Mouse (Mus musculus) R1 (cell line): ENCODE measurements at regions not wholly inside any gene's neighbourhood (a gene's known extent, or its start where the extent isn't known, plus 50 kb on each side); places are given as distances from the start of the nearest gene placed in this dataset.

ENCODE experiments used
- DNase-seq: peaks from one replicate; pipeline ENCODE4 v3.0.0-alpha.2; 2018; ENCODE audit warnings: low read depth, low spot score

GRCm38 (mm10) chr4:100616161-100616915, 137.7 kb downstream of the Ube2u start:
- no peak for DNase-seq

- no peak for DNase-seq
Observed at GRCm38 (mm10) chr4:100616916-100617488, 138.4 kb downstream of the Ube2u start.

GRCm38 (mm10) chr4:100624656-100625055, 146.0 kb downstream of the Ube2u start:
- DNase-seq = no peak

- DNase-seq = no peak
Observed at GRCm38 (mm10) chr4:100626551-100626950, 147.9 kb downstream of the Ube2u start.

- no peak for DNase-seq
Observed at GRCm38 (mm10) chr4:100634388-100634787, 142.1 kb upstream of the Cachd1 start.

- DNase-seq = no peak
Observed at GRCm38 (mm10) chr4:100637597-100637996, 138.9 kb upstream of the Cachd1 start.

GRCm38 (mm10) chr4:100661154-100661553, 115.3 kb upstream of the Cachd1 start:
- DNase-seq = no peak

GRCm38 (mm10) chr4:100664619-100665264, 111.7 kb upstream of the Cachd1 start:
- DNase-seq = no peak

- DNase-seq = no peak
Observed at GRCm38 (mm10) chr4:100670553-100670952, 105.9 kb upstream of the Cachd1 start.

- no peak for DNase-seq
Observed at GRCm38 (mm10) chr4:100674916-100675315, 101.6 kb upstream of the Cachd1 start.

GRCm38 (mm10) chr4:100683757-100684156, 92.7 kb upstream of the Cachd1 start:
- DNase-seq = no peak

GRCm38 (mm10) chr4:100700002-100700401, 76.5 kb upstream of the Cachd1 start:
- DNase-seq = no peak

GRCm38 (mm10) chr4:100700418-100700817, 76.1 kb upstream of the Cachd1 start:
- no peak for DNase-seq

- no peak for DNase-seq
Observed at GRCm38 (mm10) chr4:100705960-100706359, 70.5 kb upstream of the Cachd1 start.

GRCm38 (mm10) chr4:100707125-100707524, 69.3 kb upstream of the Cachd1 start:
- no peak for DNase-seq

GRCm38 (mm10) chr4:100708247-100708646, 68.2 kb upstream of the Cachd1 start:
- DNase-seq = no peak

- DNase-seq = no peak
Observed at GRCm38 (mm10) chr4:100714240-100714639, 62.2 kb upstream of the Cachd1 start.

- no peak for DNase-seq
Observed at GRCm38 (mm10) chr4:100717601-100718000, 58.9 kb upstream of the Cachd1 start.

GRCm38 (mm10) chr4:100722532-100722931, 53.9 kb upstream of the Cachd1 start:
- DNase-seq = peak; percentile 85

- DNase-seq = no peak
Observed at GRCm38 (mm10) chr4:100723053-100723452, 53.4 kb upstream of the Cachd1 start.

GRCm38 (mm10) chr4:100725811-100726210, 50.7 kb upstream of the Cachd1 start:
- no peak for DNase-seq

GRCm38 (mm10) chr4:100726496-100726895, 50.0 kb upstream of the Cachd1 start:
- no peak for DNase-seq
